Mouse (Mus musculus) megakaryocyte, embryonic 14.5 days (primary cell): Measurements from ENCODE around the gene Itga9.

ENCODE experiments used
- FLI1 ChIP-seq: IDR thresholded peaks from 2 replicates; pipeline ENCODE4 v1.6.1; 2012; ENCODE audit warnings: low read length, inconsistent platforms, mixed read lengths
- GATA1 ChIP-seq: IDR thresholded peaks from 3 replicates; pipeline ENCODE4 v1.6.1; 2012; ENCODE audit warnings: mixed read lengths, low read length, inconsistent platforms, borderline replicate concordance

DNA sequence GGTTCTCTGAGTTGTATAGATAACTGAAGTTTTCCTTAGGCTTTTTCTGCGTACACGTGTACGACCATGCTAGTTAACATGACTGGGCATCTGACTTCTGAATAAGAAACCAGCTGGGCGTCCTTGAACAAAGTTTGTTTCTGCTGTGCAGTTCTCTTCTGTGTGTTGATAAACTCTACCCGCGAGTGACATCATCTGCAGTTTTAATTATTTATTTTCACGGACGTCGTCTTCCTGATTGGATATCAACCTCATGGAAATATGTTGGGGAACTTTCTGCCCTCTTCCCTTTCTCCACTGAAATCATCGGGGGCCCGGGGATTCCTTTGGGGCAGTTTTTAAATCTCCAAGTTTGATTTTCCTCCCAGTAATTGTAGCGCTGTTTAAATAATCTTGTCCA, 327.8 kb downstream of the Itga9 start:
- TF ChIP-seq GATA1: no peak
- no peak for TF ChIP-seq FLI1
